Mouse (Mus musculus): ENCODE data around the gene Mrgpra2b.
"Not testable (repeated sequence)": the region's sequence is repeated elsewhere in the genome, so short reads cannot be mapped to it uniquely, and the experiment has no call there.

Gene Mrgpra2b

DNA sequence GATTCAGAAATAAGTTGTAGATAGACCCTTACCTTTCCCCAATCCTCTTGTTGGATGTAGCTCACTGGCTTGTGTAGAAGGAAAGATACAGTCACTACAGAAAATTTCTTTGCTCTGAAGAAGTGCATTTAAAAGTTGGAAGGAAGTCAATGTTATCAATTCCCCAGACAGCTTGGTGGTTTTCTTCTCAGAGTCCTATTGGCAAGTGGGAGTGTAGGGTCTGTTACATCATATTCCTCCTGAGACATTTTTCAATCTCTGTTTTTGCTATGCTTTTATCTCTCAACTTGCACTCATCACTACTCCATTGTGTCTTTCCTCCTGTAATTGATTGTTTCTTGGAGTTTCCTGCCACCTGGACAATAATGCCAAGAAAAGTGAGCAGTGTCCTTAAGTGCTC lies at the start of gene Mrgpra2b:
Gene Mrgpra2b, minus strand, starts transcription at position 101 of the 400 bp plus-strand sequence.
- no peak for DNase-seq

GRCm38 (mm10) chr7:47516379-47516778 lies 12.3 kb downstream of the Mrgpra2b start:
- DNase-seq: no peak

DNA sequence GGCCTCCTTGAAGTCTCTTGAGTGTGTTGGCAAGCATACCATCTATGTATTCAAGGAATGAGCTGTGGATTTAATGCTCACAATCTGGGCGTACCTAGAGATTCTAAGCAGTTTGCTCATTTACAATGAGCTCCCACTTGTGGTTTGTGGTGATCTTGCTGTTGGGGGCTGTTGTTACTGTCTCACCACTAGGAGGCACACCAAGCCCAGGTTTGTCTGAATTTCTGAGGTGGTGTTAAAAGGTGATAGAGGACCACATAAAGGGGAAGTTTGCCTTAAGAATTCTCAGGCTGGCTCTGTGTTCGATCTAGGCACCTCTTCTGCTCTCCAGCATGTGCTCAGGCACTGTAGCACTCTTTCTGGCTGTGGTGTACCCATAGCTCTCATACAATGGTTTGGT lies 13.6 kb downstream of the Mrgpra2b start:
- no peak for DNase-seq

DNA sequence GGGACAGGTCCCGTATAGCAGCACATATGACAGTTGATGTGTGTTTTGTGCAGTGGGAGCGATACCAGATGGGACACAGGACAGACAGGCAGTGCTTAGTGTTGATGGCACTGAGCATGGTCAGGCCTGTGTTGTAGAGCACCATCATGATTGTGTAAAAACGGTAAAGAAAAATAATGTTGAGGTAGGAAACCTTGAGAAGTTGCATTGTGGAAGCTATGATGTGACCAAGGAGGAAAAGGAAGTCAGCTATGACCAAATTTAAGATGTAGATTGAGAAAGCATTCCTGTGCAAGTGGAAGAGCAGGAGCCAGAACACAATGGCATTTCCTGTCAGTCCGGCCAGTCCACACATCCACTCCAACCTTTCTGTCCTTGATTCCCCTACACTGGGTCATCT lies 25.7 kb downstream of the Mrgpra2b start:
- DNase-seq: no peak

DNA sequence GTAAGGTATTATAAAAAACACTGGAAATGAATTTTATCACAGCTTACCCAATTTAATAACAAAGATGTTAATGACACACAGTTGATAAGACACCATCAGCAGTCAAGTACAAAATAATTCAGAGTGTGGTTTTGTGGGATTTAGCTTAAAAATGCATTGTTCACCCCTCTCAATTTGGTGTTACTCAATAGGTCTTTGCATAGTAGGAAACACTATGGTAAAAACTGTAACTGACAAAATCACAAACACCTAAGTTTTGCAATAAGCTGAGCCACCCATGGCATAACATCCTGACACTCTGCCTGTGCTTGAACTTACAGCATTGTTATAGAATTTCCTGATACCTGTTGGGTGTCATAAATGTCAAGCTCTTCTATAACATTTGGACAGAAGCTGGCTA lies 37.4 kb downstream of the Mrgpra2b start:
- not testable (repeated sequence) for DNase-seq

- not testable (repeated sequence) for DNase-seq
These were observed 39.2 kb downstream of the Mrgpra2b start for GRCm38 (mm10) chr7:47489438-47489837.

DNA sequence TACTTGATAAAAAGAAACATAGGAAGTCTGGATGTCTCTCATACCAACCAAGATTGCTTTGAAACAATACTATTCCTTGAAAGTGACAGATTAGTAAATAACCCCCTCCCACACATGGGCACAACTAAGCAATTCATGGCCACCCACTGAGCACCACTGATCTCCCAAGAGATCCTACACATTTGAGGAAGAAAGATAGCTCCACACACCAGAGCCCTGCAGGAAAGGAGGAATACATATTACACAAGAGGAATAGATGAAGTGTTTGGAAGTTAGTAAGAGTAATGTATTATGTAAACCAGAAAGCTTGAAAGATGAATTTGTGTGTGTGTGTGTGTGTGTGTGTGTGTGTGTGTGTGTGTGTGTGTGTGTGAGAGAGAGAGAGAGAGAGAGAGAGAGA lies 45.5 kb downstream of the Mrgpra2b start:
- DNase-seq: not testable (repeated sequence)

- DNase-seq: not testable (repeated sequence)
These were observed 54.8 kb downstream of the Mrgpra2b start for GRCm38 (mm10) chr7:47473904-47474303.

GRCm38 (mm10) chr7:47465278-47465981 lies 63.2 kb downstream of the Mrgpra2b start:
- not testable (repeated sequence) for DNase-seq

- not testable (repeated sequence) for DNase-seq
These were observed 76.6 kb downstream of the Mrgpra2b start, which contains the start of gene Mrgpra2a for GRCm38 (mm10) chr7:47452015-47452414. Mrgpra2a (minus strand) TSS chr7:47452139.

GRCm38 (mm10) chr7:47445729-47446128 lies 82.9 kb downstream of the Mrgpra2b start:
- DNase-seq: not testable (repeated sequence)

- DNase-seq: not testable (repeated sequence)
These were observed 92.2 kb downstream of the Mrgpra2b start for GRCm38 (mm10) chr7:47436463-47436862.

GRCm38 (mm10) chr7:47427815-47428508 lies 100.7 kb downstream of the Mrgpra2b start:
- not testable (repeated sequence) for DNase-seq

All from cerebellum, adult 9-11 months (tissue).